Mouse (Mus musculus) G1E (cell line): Measurements from ENCODE around the gene Errfi1. TPM values are rescaled to one million over a fixed set of nuclear protein-coding genes. Genes with fewer than 3 reads are reported as not detected.
A peak's percentile ranks its signal among the peaks of the same experiment; 100 is the strongest.

Experiments used
- ATAC-seq: 2 replicates; pipeline ENCODE4 v1.8.0; 2016; ENCODE audit warnings: mild to moderate bottlenecking; ENCODE audit not compliant: insufficient number of reproducible peaks, poor library complexity, low FRiP score, severe bottlenecking; ENCODE audit errors: extremely low read depth
- DNase-seq: peaks from one replicate; pipeline ENCODE4 v3.0.0; 2012; ENCODE audit warnings: low spot score
- H3K27me3 ChIP-seq: 2 replicates; pipeline ENCODE4 v1.6.1; 2012; ENCODE audit warnings: mild to moderate bottlenecking, low read length, inconsistent platforms; ENCODE audit not compliant: insufficient read depth
- H3K36me3 ChIP-seq: replicated peaks from 2 replicates; pipeline ENCODE3; 2012; ENCODE audit warnings: mild to moderate bottlenecking, inconsistent platforms
- H3K4me1 ChIP-seq: 2 replicates; pipeline ENCODE4 v1.6.1; 2012; ENCODE audit warnings: low read depth, low read length, inconsistent platforms, mixed read lengths; ENCODE audit not compliant: insufficient read depth
- H3K4me3 ChIP-seq: 2 replicates; pipeline ENCODE4 v1.5.1; 2012; ENCODE audit warnings: low read depth, mild to moderate bottlenecking, inconsistent platforms, low read length, moderate library complexity, mixed read lengths
- H3K9me3 ChIP-seq: replicated peaks from 2 replicates; pipeline ENCODE4 v1.6.1; 2012; ENCODE audit warnings: inconsistent platforms
- CTCF ChIP-seq: IDR thresholded peaks from 2 replicates; pipeline ENCODE4 v1.5.1; 2012; ENCODE audit warnings: low read depth, low read length, inconsistent platforms, mixed read lengths
- GATA1 ChIP-seq: IDR thresholded peaks from 2 replicates; pipeline ENCODE4 v1.6.1; 2012; ENCODE audit warnings: borderline replicate concordance, low read length, inconsistent platforms, mixed read lengths
- GATA2 ChIP-seq: IDR thresholded peaks from 2 replicates; pipeline ENCODE4 v1.6.1; 2012; ENCODE audit warnings: low read depth, low read length, inconsistent platforms, borderline replicate concordance
- POLR2AphosphoS5 ChIP-seq: IDR thresholded peaks from 2 replicates; pipeline ENCODE4 v1.6.1; 2012; ENCODE audit warnings: low read depth, low read length, inconsistent platforms; ENCODE audit not compliant: insufficient replicate concordance
- TAL1 ChIP-seq: conservative IDR thresholded peaks from 2 replicates; pipeline ENCODE4 v1.6.1; 2012; ENCODE audit warnings: low read depth, low read length, inconsistent platforms, mixed read lengths
- polyA plus RNA-seq: library from polyadenylated mRNA; stranded (reverse); fragments of >175 nt; gene quantifications from 2 replicates; pipeline ENCODE4 v1.2.3, GENCODE M21; 2012
- total RNA-seq, 2 experiments: library from RNA; stranded (forward) in 1 of 2; stranded (reverse) in 1 of 2; fragments of 200-1000 nt in 1 of 2; fragments of >200 nt in 1 of 2; fragmentation: Nextera tagmentation in 1 of 2; gene quantifications; 2 replicates each; pipeline ENCODE4 v1.2.3; 2014 to 2017

The Errfi1 gene
- total and polyA plus RNA-seq, 3 experiments: 0.05 TPM; not detected in 2

DNA sequence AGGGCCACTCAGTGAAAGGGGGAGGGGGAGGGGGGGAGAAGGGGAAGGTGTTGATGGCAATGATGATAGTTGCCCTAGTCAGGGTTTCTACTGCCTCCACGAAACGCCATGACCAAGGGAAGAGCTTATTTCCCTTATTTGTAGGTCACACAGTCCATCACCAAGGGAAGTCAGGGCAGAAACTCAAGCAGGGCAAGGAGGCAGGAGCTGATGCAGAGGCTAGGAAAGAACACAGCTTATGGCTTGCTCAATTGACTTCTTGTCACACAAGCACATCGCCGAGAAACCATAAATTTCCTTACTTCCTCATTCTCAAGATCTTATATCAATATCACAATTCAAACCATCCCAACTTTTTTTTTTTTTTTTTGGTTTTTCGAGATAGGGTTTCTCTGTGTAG lies 37.6 kb downstream of the Errfi1 start:
- ATAC-seq (no peak), DNase-seq (no peak)
- Histone ChIP-seq H3K9me3 (no peaks in the 10 kb centered on the region), H3K27me3 (peaks cover 8% of the 10 kb centered on the region; the same call in 1 of the 2 replicates), H3K4me1 (peaks cover 33% of the 10 kb centered on the region), H3K4me3 (no peak overlapping the region), H3K36me3 (peaks cover 11% of the 10 kb centered on the region)
- no peak for TF ChIP-seq GATA1
- TF ChIP-seq GATA2: no peak
- no peak for TF ChIP-seq POLR2AphosphoS5
- no peak for TF ChIP-seq CTCF
- no peak for TF ChIP-seq TAL1

DNA sequence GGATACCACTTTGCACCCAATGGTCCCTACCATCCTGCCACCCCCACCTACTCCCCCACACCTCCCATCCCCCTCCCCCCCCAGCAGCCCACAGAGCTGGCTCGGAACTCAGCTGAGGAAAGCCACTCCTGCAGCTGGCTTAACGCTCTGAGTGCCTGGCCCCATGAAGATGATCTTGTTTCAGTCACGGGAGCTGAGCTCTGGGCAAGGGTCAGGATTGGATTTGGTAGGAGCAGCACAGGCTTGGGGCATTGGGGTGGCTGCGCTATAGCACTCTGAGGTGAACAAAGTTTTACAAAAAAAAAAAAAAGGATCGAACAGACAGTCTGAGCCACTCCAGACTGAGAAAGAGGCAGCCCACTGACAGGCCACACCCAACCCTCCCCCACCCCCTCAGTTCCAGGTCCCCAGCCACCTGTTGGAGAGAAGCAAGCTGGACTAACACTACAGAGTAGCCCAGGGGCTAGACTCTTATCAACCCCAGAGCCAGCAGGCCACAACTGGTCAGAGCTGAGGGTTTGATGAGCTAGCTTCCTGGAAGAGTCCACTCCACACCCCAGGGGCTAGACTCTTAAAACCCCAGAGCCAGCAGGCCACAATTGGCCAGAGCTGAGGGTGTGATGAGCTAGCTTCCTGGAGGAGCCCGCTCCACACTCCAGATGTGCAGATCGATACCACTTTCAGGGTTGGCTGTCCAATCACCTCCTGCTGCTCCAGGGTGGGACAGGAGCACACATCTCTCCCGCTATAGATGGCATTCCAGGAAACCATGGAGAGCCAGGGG lies 41.2 kb downstream of the Errfi1 start:
- Histone ChIP-seq H3K4me3 (peak overlapping the region; percentile 48; the same call in 1 of the 2 replicates), H3K4me1 (peaks cover 58% of the 10 kb centered on the region), H3K27me3 (peaks cover 8% of the 10 kb centered on the region; the same call in 1 of the 2 replicates), H3K9me3 (no peaks in the 10 kb centered on the region), H3K36me3 (peaks cover 47% of the 10 kb centered on the region)
- peak; percentile 50 for DNase-seq
- TF ChIP-seq CTCF: no peak
- TF ChIP-seq GATA1: no peak
- no peak for TF ChIP-seq GATA2
- no peak for TF ChIP-seq POLR2AphosphoS5
- TF ChIP-seq TAL1: no peak
- ATAC-seq: peak; percentile 58

DNA sequence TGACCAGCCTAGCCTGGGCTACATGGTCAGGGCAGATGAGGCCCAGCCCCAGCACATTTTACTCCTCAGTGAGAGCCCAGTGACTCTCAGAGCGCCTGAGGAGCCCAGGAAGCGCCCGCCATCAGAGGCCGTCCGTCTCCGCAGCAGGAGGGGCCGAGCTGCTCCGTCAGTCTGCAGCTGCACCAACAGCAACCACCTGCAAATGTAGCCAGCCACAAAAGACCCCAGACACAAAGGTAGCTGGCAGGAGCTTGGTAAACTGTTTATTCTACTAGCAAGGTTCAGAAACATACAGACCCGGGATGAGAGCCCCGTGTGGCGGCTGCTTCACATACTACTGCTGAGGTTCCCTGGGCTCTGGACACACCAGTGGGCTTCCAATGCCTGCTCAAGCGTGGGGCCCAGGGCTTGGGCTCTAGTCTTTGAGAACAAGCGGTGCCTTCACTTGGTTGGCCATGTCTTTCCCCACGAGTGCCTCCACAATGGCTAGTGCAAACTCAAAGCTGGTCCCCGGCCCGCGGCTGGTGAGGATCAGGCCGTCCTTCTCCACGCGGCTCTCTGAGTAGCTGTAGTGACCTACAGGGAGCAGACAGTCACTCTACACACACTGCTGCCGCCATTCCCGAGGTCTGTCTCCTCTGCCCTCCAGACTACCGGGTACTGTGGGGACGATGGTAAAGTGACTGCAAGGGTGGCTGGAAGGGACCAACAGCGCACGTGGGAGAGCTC lies 43.3 kb downstream of the Errfi1 start:
- peaks cover 69% of the 10 kb centered on the region for H3K36me3 ChIP-seq
- peaks cover 60% of the 10 kb centered on the region for H3K4me1 ChIP-seq

GRCm38 (mm10) chr4:150898716-150899365 lies 45.1 kb downstream of the Errfi1 start:
- peak; percentile 79 for DNase-seq
- Histone ChIP-seq H3K36me3 (peaks cover 87% of the 10 kb centered on the region), H3K9me3 (no peaks in the 10 kb centered on the region), H3K27me3 (no peaks in the 10 kb centered on the region), H3K4me3 (no peak overlapping the region), H3K4me1 (peaks cover 75% of the 10 kb centered on the region)
- peak; percentile 42; the same call in 1 of the 2 replicates for ATAC-seq
- TF ChIP-seq CTCF (peak; percentile 72; the same call in 1 of the 2 replicates), TAL1 (no peak), POLR2AphosphoS5 (no peak)

More for the DNA sequence above, 43.3 kb downstream of the Errfi1 start:
- DNase-seq (no peak), ATAC-seq (no peak)
- H3K27me3 ChIP-seq: peaks cover 2% of the 10 kb centered on the region; the same call in 1 of the 2 replicates
- TF ChIP-seq GATA2 (no peak), CTCF (no peak), GATA1 (no peak), TAL1 (no peak), POLR2AphosphoS5 (no peak)
- H3K9me3 ChIP-seq: no peaks in the 10 kb centered on the region
- H3K4me3 ChIP-seq: no peak overlapping the region

GRCm38 (mm10) chr4:150900486-150900885 lies 46.8 kb downstream of the Errfi1 start:
- ATAC-seq (no peak), DNase-seq (no peak)
- H3K4me1 ChIP-seq: peaks cover 71% of the 10 kb centered on the region
- TF ChIP-seq POLR2AphosphoS5 (no peak), TAL1 (no peak), GATA1 (no peak), GATA2 (no peak), CTCF (no peak)
- no peaks in the 10 kb centered on the region for H3K27me3 ChIP-seq
- H3K36me3 ChIP-seq: peaks cover 96% of the 10 kb centered on the region
- H3K9me3 ChIP-seq: no peaks in the 10 kb centered on the region
- no peak overlapping the region for H3K4me3 ChIP-seq

- peaks cover 65% of the 10 kb centered on the region for H3K4me1 ChIP-seq
- ATAC-seq (0 out of 2 replicates have a peak, but pooled peaks have one; percentile 30), DNase-seq (peak; percentile 67)
- peaks cover 93% of the 10 kb centered on the region for H3K36me3 ChIP-seq
- no peaks in the 10 kb centered on the region for H3K27me3 ChIP-seq
- TF ChIP-seq TAL1 (no peak), GATA1 (no peak), POLR2AphosphoS5 (no peak), GATA2 (no peak), CTCF (peak; percentile 87)
- no peaks in the 10 kb centered on the region for H3K9me3 ChIP-seq
- H3K4me3 ChIP-seq: no peak overlapping the region; the same call in 1 of the 2 replicates
Measured at GRCm38 (mm10) chr4:150901651-150902050, 47.9 kb downstream of the Errfi1 start.
